Mouse (Mus musculus): ENCODE measurements around the gene AI597479.
"Not testable (repeated sequence)": the region's sequence is repeated elsewhere in the genome, so short reads cannot be mapped to it uniquely, and the experiment has no call there.

Gene AI597479

GRCm38 (mm10) chr1:43124726-43125125 lies 26.2 kb downstream of the AI597479 start:
- DNase-seq (ENCODE audit: low read depth, low spot score): no peak

- DNase-seq (ENCODE audit: low read depth, low spot score): no peak
Observed at GRCm38 (mm10) chr1:43127196-43127595, 28.7 kb downstream of the AI597479 start.

- DNase-seq (ENCODE audit: low read depth, low spot score): no peak
Observed at GRCm38 (mm10) chr1:43127820-43128610, 29.5 kb downstream of the AI597479 start.

- no peak for DNase-seq (ENCODE audit: low read depth, low spot score)
Observed at GRCm38 (mm10) chr1:43130219-43130981, 31.9 kb downstream of the AI597479 start.

- no peak for DNase-seq (ENCODE audit: low read depth, low spot score)
Observed at GRCm38 (mm10) chr1:43131591-43131990, 33.1 kb downstream of the AI597479 start.

- not testable (repeated sequence) for DNase-seq (ENCODE audit: low read depth, low spot score)
Observed at GRCm38 (mm10) chr1:43136488-43137029, 38.0 kb downstream of the AI597479 start.

GRCm38 (mm10) chr1:43137334-43137733 lies 38.8 kb downstream of the AI597479 start:
- DNase-seq (ENCODE audit: low read depth, low spot score): no peak

GRCm38 (mm10) chr1:43138268-43138812 lies 39.8 kb downstream of the AI597479 start:
- no peak for DNase-seq (ENCODE audit: low read depth, low spot score)

GRCm38 (mm10) chr1:43139587-43140266 lies 41.2 kb downstream of the AI597479 start:
- DNase-seq (ENCODE audit: low read depth, low spot score): peak; percentile 58

- DNase-seq (ENCODE audit: low read depth, low spot score): no peak
Observed at GRCm38 (mm10) chr1:43141555-43141961, 43.0 kb downstream of the AI597479 start.

GRCm38 (mm10) chr1:43142849-43143248 lies 44.3 kb downstream of the AI597479 start:
- DNase-seq (ENCODE audit: low read depth, low spot score): no peak

- DNase-seq (ENCODE audit: low read depth, low spot score): no peak
Observed at GRCm38 (mm10) chr1:43143284-43143683, 44.8 kb downstream of the AI597479 start.

- DNase-seq (ENCODE audit: low read depth, low spot score): no peak
Observed at GRCm38 (mm10) chr1:43143791-43144190, 45.3 kb downstream of the AI597479 start.

GRCm38 (mm10) chr1:43144338-43144906 lies 45.9 kb downstream of the AI597479 start:
- no peak for DNase-seq (ENCODE audit: low read depth, low spot score)

GRCm38 (mm10) chr1:43145388-43145787 lies 46.9 kb downstream of the AI597479 start:
- no peak for DNase-seq (ENCODE audit: low read depth, low spot score)

GRCm38 (mm10) chr1:43147474-43147873 lies 49.0 kb downstream of the AI597479 start:
- DNase-seq (ENCODE audit: low read depth, low spot score): no peak

- no peak for DNase-seq (ENCODE audit: low read depth, low spot score)
Observed at GRCm38 (mm10) chr1:43150225-43150624, 51.7 kb downstream of the AI597479 start.

GRCm38 (mm10) chr1:43152626-43153025 lies 54.1 kb downstream of the AI597479 start:
- no peak for DNase-seq (ENCODE audit: low read depth, low spot score)

GRCm38 (mm10) chr1:43153538-43153937 lies 55.0 kb downstream of the AI597479 start:
- no peak for DNase-seq (ENCODE audit: low read depth, low spot score)

- DNase-seq (ENCODE audit: low read depth, low spot score): no peak
Observed at GRCm38 (mm10) chr1:43154491-43154890, 56.0 kb downstream of the AI597479 start.

- no peak for DNase-seq (ENCODE audit: low read depth, low spot score)
Observed at GRCm38 (mm10) chr1:43157907-43158306, 59.4 kb downstream of the AI597479 start.

Measured in c-Kit-negative CD71-positive TER-119-positive erythroid progenitor cells, embryonic 14.5 days (primary cell).